Mouse (Mus musculus): ENCODE measurements at regions not wholly inside any gene's neighbourhood (a gene's known extent, or its start where the extent isn't known, plus 50 kb on each side); places are given as distances from the start of the nearest gene placed in this dataset.
A peak's percentile ranks its signal among the peaks of the same experiment; 100 is the strongest.

GRCm38 (mm10) chr3:43155643-43156042, 1413.2 kb downstream of the D3Ertd751e start:
- no peak for DNase-seq

DNA sequence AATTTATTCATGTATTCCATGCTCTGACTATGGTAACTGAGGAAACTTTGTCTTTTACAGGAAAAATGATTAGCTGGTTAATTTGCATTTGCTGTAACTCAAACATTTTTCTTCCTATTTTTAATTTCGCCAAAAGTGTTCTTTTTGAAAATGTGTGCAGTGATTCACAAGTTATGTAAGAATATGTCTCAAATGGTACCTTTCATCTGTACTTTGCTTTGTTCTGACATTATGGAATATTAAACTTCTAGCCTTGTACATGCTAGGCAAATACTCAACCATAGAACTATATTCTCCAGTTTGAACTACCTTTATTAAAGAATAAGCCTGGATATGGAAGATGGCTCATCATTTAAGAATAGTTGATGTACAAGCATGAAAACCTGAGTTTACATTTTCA, 1418.1 kb downstream of the D3Ertd751e start:
- no peak for DNase-seq

GRCm38 (mm10) chr3:43182785-43183184, 1440.4 kb downstream of the D3Ertd751e start:
- no peak for DNase-seq

GRCm38 (mm10) chr3:43199891-43200290, 1457.5 kb downstream of the D3Ertd751e start:
- DNase-seq = peak; percentile 6

- no peak for DNase-seq
Observed at GRCm38 (mm10) chr3:43209646-43210045, 1467.2 kb downstream of the D3Ertd751e start.

DNA sequence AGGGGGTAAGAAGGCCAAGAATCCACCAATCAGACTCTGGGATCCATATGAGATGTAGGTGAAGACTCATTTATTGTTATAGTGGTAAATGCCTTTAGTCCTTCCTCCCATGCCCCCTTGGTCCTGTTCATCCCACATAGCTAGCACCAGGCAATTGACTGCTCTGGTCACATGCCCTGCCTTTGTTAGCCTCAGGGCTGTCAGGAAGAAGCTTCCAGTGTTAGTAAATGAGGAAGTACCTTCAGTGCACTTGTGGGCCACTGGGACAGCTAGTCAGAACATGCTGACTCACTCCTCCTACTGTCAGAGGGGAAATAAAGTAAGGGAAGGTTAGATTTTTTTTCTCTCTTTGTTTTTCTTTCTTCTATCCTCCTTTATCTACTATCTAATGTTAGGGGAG, 1476.3 kb downstream of the D3Ertd751e start:
- no peak for DNase-seq

DNA sequence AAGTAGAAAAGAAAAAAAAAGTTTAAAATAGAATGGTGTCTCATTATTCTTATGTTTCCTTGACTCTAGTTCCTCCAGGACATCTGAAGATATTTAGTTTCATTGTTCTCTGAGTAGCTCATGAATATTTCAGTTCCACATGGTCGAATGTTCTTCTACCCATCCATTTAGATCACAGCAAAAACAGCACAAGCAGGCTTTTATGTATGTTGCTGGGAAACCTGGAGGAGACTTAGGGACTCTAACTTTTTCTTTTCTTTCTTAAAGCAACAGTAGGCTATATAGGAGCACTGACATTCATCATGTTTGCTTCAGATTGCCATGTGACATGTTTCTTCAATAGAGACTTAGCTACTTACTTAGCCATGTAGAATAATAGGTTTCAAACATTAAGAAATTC, 1504.2 kb downstream of the D3Ertd751e start:
- DNase-seq = peak; percentile 1

Data from embryo, embryonic 11 days (tissue).